Mouse (Mus musculus) heart, adult 2 months (tissue): ENCODE results near the gene Svbp.

Source experiments
- CTCF ChIP-seq: fragments of 200-600 bp; IDR thresholded peaks from 2 replicates; pipeline ENCODE4 v1.8.1; 2022; ENCODE audit warnings: antibody characterized with exemption, mild to moderate bottlenecking, moderate library complexity
- EP300 ChIP-seq: fragments of 200-500 bp; IDR thresholded peaks from 2 replicates; pipeline ENCODE4 v1.6.1; 2011; ENCODE audit warnings: low read depth, low read length, control low read depth; ENCODE audit not compliant: insufficient read depth
- POLR2A ChIP-seq: fragments of 200-500 bp; IDR thresholded peaks from 2 replicates; pipeline ENCODE4 v1.6.1; 2011; ENCODE audit warnings: mild to moderate bottlenecking, low read depth, low read length, control low read depth; ENCODE audit not compliant: insufficient read depth

GRCm38 (mm10) chr4:119244468-119245240 is 49.5 kb downstream of the Svbp start:
- TF ChIP-seq POLR2A, result no peak
- no peak for TF ChIP-seq CTCF
- TF ChIP-seq EP300, result no peak
